Mouse (Mus musculus) urinary bladder, postnatal 10 days (tissue): ENCODE results near the gene Shroom2.

Source experiments
- DNase-seq: peaks from one replicate; pipeline ENCODE4 v3.0.0; 2022; ENCODE audit warnings: low spot score

Shroom2 gene

DNA sequence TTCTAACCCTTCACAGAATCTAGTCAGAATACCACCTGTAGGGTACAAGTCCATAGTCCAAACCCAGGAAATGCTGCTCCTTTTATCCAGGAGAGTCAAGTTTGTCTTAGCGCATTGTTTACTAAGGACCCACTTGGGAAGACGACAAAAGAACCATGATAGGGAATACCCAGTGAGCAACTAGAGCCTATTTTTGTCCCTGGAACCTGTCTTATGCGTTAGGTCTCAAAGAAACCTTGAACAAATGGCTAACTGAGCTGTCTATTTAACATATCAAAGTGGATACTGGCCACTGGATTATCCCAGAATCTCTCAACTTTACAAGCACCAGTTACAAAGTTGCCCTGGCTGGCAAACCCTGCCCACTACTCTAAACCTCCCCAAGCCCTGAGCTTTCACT lies 67.6 kb downstream of the Shroom2 start:
- DNase-seq = no peak

DNA sequence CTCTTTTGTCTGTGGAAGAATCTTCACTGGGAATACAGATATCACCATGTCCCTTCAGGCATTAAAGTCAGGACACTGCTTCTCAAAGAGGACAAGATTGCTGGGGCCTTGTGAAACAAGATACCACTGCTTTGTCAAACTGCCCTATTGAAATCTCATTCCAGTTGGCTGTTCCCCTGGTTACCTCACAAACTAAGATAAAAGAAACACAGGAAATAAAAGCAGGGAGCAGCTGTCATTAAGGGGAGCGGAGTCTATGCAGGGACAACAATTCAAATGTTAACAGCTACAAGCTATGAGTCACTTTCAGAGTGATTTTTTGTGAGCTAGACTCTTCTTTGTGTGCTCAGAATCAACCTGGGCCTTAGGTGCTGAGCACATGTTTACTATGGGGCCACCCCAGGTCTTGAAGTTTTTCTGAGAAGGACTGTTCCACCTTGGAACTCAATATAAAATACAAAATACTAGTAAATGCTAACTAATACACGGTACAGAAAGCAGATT lies 78.4 kb downstream of the Shroom2 start:
- DNase-seq = no peak

DNA sequence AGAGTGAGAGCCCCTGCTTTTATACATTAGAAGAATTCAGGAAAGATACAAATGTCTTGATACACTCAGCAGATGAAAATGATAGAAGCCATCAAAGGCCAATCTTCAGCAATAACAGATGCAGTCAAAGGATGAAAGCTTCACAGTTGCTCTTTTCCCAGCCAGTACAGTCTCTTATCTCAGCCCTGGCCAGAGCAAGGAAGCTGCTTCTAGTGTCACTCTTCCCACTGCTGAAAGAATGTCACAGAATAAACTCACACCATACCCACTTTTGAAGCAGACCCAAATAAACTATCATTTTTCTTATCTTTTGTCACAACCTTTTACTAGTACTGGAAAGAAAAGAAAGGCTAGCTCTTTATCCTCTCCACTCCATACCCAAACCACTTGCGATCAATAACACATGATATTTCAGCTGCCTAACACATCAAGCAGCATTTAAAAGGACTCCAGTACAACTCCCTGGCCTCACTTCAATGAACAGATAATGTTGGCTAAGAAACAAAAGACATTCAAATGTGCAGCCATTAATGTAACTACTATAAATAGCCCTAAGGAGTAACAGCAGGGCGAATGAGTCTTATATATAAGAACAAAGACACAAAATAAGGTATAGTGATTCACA lies 90.0 kb downstream of the Shroom2 start:
- DNase-seq = no peak

DNA sequence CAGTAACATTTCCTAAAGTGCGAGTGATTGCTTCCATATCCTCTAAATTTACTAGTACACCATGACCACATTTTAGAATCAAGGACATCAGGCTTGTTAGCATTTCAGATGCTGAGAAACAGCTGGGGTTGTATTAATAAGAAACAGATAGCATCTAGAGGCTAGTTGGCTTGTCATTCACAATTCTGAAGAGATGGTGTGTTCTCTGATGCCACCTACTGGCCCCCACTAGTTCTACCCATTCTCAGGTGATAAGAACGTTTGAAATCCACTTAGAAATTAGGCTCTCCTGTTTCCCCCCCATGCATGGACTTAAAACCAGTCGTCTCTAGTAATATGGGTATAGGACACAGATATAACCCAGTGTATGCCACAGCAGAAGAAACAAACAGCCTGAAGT lies 92.9 kb downstream of the Shroom2 start:
- DNase-seq = no peak

DNA sequence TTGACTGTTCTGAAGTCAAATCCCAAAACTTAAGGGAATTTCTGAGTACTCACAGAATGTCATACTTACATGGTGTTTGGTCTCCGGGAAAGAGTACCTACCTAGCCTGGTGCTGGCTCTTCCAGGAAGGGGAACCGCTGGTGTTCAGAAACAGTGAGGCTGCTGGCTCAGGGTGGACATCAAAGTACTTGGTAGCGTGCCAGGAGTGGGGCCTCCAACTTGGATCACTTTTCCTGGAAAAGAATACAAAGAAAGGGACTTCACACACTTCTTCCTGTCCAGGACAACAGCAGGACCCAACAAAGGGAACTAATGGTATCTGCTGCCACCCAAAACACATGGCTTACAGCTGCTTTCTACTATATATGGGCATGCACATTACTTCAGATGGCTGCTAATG lies 95.8 kb downstream of the Shroom2 start:
- no peak for DNase-seq

DNA sequence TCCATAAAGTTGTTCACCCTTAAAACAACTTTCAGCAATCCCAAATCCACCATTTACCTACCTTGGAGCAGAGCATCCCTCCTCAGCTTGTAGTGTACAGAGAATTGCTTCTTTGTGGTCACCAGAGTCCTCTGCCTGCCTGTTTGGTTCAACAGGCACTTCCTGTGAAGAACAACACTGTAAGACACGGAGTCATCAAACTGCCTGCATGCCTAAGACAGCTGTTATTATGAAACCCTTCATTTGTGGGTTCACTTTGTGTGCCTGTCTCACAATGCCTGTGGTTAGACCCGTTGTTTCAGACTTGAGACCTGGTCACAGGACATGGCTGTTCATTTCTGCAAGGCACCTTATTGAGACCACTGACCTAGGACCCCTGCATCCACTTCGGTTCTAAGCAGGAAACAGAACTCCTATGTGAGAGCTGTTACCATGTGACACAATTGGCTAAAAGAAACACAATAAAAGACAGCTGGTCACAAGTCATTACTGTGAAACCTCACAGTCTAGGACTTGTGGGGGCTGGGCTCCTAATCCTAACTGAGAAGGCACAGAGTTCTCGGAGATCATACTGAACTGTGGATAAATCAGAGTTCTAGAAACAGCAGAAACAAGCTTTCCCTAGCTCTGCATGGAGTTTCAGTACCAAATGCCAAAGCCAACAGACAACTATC lies 111.8 kb downstream of the Shroom2 start:
- DNase-seq = no peak

DNA sequence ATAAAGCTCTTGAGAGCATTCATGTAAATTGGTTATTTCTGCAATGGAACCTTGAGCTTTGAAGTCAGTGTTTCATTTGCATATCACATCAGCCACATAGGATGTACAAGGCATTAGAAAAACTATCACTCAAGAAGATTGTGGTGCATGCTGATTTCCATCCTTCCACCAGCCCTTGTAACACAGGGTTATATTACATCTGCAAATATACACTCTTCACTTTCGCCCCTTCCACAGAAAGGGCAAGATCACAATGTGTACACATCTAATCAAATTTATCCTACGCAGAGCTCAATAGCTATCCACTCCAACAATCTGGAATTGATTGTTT lies 112.7 kb downstream of the Shroom2 start:
- no peak for DNase-seq

DNA sequence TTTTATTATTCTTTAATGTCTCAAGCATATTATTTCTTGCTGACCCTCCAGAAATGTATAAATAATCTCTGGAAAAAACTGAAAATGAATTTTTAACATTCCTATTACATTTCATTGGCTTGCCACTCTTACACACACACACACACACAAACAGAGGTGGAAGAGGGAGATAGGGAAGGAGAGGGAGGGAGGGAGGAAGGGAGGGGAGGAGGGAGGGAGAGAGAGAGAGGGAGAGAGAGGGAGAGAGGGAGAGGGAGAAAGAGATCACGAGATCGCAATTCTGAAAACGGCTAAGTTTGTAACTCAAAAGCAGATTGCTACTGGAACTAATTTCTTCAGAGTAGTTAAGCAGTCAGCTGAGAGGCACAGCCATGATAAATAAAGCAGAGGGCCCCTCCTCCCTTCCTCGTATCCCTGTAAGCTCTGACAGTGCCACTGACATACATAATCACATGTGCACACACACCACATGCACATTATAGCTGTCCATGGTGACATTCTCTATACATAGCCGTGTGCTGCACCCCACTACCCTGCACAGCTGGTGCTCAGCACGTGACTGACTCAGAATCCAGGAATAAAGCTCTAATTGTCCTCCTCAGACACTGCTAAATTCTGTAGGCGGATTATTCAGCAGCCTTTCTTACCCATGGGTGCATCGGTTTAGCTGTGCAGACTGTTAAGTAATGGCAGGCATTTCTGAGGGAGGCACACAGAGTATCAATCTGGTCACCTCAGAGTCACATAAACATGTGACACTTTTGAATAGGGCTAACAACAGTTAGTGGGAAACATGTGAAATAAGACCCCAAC lies 113.3 kb downstream of the Shroom2 start:
- no peak for DNase-seq

DNA sequence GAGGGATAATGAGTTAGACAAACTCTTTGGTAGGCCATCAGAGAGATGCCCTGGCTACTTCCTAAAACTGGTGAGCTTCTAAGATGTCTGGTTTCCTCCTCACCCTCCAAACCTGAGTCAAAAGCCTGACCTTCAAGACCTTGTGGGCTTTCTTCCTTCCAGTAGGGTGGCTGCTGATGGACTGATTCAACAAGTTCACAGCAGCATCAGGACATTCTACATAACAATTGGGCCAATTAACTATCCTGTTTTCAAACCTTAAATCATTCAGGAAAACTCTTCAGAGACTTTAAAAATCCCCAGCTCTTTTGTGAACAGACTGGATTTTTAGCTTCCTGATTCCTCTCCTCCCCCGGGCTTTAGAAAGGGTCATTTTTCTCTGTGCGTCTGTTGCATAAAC lies 116.6 kb downstream of the Shroom2 start:
- no peak for DNase-seq

DNA sequence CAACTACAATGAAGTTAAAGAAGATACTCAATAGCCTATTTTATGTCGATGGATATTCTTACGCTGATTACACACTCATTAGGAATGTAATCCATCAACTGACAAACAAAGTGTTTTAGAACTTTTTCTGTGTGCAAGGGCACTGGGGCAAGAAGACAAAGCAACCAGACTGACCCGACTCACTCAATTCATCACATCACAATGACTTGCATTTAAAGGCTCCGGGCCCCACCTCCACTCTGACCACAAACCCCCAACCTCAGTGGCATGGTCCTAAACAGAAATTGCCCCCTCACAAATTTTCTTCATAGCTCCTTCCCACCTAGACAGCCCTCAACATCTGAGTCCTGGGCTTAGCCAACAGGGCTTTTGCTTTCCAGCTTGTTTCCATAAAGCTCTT lies 124.4 kb downstream of the Shroom2 start:
- DNase-seq = no peak

DNA sequence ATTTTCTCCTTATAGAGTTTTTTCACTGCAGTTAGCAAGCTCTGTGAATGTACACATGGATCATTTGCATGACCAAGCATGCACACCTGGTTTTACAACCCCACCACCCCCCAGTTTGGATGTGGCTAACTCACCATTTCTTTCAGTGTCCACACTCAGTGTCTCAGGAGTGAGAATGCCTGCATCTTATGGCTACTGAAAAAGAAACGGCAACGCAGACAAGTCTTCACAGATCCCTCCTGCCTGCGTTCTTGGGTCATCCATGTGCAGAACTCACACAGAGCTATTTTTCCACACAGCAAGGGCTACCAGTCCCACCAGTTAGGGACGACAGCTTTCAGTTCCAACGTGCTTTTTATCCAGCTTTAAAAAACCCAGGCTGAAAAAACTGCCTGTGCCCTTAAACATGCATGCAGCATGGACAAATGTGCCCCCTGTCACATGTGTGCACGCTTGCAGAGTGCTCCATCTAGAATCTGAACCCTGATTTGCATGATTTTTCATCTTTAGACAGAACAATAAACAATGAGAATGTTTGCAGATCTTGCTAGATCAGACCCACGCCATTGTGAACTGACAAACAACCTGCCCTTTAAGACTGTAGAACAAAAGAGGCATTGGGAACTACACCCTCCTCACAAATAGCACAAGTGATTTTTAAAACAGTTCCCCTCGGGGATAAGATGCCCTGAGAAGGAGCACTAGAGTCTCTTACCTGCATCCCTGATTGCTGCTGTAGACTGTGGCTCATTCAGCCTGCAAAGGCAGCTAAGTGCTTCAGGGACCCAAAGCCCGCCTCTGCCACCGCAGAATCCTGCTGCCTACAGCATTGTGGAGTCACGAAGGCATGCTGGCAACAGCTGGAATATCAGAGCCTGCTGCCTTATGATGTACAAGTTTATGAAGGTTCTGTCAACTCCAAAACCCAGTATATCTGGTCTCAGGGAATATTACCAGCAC lies 125.3 kb downstream of the Shroom2 start:
- DNase-seq = no peak

DNA sequence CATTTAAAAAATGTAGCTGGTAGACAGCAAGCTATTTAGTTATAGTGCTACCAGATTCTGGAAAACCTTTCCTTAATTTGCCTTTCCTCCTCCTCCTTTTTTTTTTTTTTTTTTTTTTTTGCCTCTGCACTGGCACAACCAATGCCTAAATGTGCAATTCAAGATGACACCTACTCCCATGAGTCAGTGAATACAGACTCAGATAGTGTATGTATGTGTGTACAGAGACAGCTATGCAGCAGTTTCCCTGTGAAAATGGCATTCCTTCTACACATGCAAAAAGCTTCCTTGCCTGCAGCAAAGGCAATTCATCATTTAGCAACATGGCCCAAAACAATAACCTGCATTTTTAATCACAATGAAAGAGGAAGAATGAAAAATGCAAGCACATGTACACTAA lies 126.1 kb downstream of the Shroom2 start:
- DNase-seq = no peak

DNA sequence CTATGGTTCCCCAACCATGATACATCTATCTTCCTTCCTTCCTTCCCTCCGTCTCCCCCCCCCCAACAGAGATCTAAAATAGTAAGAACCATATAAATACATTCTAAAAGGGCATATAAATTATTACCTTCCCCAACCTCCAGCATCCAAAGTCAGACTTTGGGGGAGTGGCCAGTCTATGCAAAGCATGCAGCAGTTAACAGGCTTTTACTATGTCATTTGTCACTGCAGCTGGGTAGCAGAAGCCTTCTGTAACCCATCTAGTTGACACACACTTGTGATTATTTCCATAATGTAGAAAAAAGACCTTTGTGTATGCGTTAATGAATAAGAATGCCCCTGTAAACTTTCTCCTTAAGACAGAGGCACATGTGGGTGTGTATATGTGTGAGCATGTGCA lies 126.6 kb downstream of the Shroom2 start:
- no peak for DNase-seq

DNA sequence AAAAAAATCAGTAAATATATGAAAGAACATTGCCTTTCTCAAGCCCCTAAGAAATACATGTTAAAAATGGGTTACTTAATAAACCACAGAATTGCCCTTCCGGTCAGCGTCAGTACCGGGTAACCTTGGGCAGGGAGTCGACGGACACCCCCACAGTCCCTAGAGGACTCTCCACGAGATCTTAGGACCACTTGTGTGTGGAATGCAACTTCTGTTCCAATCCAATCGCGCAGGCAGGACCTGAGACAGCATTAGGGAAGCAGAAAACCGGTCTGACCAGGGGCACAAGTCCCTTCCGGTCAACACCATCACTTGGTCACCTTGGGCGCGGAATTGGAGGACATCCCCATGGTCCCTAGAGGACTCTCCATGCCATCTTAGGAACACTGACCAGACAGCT lies 133.9 kb downstream of the Shroom2 start:
- no peak for DNase-seq

DNA sequence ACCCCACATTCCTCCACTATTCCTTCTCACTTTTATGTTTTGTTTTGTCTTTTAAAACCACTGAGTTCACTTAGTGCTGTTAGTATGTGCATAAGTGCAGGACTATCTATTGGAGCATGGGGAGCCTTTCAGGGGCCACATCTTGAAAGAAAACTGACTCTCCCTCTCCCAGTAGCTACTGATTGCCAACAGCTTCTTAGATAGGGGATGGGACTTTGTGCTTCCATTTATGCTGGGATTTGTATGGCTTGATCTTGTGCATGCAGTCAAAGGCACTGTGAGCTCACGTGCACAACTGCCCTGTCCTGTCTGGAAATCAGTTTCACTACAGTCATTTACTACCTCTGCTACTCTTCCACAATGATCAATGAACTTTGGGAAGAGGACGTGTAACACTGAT lies 147.9 kb downstream of the Shroom2 start:
- DNase-seq = no peak

DNA sequence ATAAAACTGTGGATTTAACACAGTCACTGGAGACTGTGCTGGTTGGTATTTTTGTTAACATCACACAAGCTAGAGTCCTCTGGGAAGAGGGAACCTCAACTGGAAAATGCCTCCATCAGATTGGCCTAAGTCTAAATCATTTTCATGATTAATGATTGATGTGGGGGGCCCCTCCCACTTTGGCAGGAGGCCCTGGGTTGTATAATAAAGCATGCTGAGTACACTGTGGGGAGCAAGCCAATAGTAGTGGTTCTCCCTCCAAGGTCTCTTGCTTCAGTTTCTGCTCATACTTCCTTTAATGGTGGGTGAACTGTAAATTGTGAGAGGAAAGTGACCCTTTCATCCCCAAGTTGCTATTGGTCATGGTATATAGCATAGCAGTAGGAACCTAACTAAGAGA lies 148.3 kb downstream of the Shroom2 start:
- DNase-seq = no peak

DNA sequence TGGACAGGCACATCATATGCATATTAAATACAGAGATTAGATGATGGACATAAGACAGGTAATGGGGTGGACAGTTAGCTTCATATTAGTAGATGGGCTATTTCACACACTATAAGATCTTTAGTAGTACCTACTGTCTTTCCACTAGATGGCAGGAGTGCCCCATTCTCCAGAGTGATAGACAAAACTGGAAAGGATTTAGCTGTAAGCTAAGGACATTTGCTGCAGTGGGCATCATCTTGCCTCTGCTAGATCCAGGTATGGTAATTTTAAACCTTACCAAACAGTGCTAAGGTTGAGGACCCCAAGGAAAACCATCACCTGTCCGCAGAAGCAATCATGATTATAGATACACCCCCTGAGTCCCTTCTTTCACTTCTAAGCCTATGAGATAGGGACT lies 150.8 kb downstream of the Shroom2 start:
- no peak for DNase-seq

DNA sequence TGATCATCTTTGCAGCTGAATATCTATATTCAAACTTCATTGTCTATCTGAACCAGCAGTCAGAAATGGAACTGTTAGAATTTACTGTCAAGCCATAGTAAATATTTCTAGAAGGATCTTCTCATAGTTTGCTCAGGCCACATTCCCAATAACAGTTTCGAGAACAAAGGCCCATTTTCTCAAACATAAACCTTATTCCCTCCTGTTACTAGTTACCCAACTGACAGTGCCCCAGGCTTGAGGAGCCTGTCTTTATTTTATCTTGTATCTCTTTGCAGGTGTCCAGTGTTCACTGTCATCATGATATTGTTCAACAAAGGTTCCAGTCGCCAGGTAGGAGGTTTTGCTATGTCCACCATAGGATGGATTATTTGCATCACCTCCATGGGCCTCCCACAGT lies 206.2 kb downstream of the Shroom2 start, which contains the start of gene Cldn34a:
TSS of gene Cldn34a (plus strand) at position 301 of the 400 bp plus-strand sequence.
- DNase-seq = no peak
